Mouse (Mus musculus) macrophage (primary cell): Measurements from ENCODE around the gene Nedd9. TPM values are rescaled to one million over a fixed set of nuclear protein-coding genes. Genes with fewer than 3 reads are reported as not detected.

Source experiments
- H3K27ac ChIP-seq: fragments of 350-480 bp; formaldehyde crosslinking; 2 replicates; pipeline ENCODE4 v1.9.0; 2021
- H3K36me3 ChIP-seq: fragments of 350-480 bp; formaldehyde crosslinking; 2 replicates; pipeline ENCODE4 v1.9.0; 2021; ENCODE audit errors: inconsistent target
- H3K4me3 ChIP-seq: fragments of 350-480 bp; formaldehyde crosslinking; 2 replicates; pipeline ENCODE4 v1.9.0; 2021; ENCODE audit errors: inconsistent target
- H3K79me2 ChIP-seq: fragments of 350-480 bp; formaldehyde crosslinking; 2 replicates; pipeline ENCODE4 v1.9.0; 2021; ENCODE audit errors: inconsistent target
- WGBS: methylation state at CpG from one replicate; pipeline ENCODE4 v1.1.7; 2026; ENCODE audit warnings: inconsistent platforms; ENCODE audit not compliant: missing documents; 5-methylcytosine and 5-hydroxymethylcytosine counted together
- polyA plus RNA-seq: library from polyadenylated mRNA; stranded (reverse); fragments of 250-400 nt; gene quantifications from 3 replicates; pipeline ENCODE4 v1.2.4, GENCODE M21; 2018; ENCODE audit warnings: inconsistent platforms

Nedd9 gene
- polyA plus RNA-seq, 1 experiment from 2014 or later = 4.0 TPM

- no peaks in the 10 kb centered on the region for H3K79me2 ChIP-seq
- no peak overlapping the region for H3K4me3 ChIP-seq
- H3K27ac ChIP-seq = no peak overlapping the region
- 98% methylated on average over 6 of the region's 6 CpGs for WGBS
- H3K36me3 ChIP-seq = no peaks in the 10 kb centered on the region
Observed at GRCm38 (mm10) chr13:41354591-41354990, 132.6 kb downstream of the Nedd9 start.

- H3K27ac ChIP-seq = no peak overlapping the region
- H3K36me3 ChIP-seq = no peaks in the 10 kb centered on the region
- 80% methylated on average over 3 of the region's 3 CpGs for WGBS
- H3K4me3 ChIP-seq = no peak overlapping the region
- no peaks in the 10 kb centered on the region for H3K79me2 ChIP-seq
Observed at GRCm38 (mm10) chr13:41353676-41354075, 133.5 kb downstream of the Nedd9 start.

GRCm38 (mm10) chr13:41352352-41352751 lies 134.8 kb downstream of the Nedd9 start:
- no peak overlapping the region for H3K4me3 ChIP-seq
- no peaks in the 10 kb centered on the region for H3K79me2 ChIP-seq
- H3K36me3 ChIP-seq = no peaks in the 10 kb centered on the region
- no peak overlapping the region for H3K27ac ChIP-seq
- WGBS = 95% methylated on average over 5 of the region's 5 CpGs

GRCm38 (mm10) chr13:41350589-41350988 lies 136.6 kb downstream of the Nedd9 start:
- WGBS = 98% methylated on average over 3 of the region's 3 CpGs
- no peaks in the 10 kb centered on the region for H3K36me3 ChIP-seq
- no peak overlapping the region for H3K27ac ChIP-seq
- no peaks in the 10 kb centered on the region for H3K79me2 ChIP-seq
- no peak overlapping the region for H3K4me3 ChIP-seq

GRCm38 (mm10) chr13:41349770-41350169 lies 137.4 kb downstream of the Nedd9 start:
- no peaks in the 10 kb centered on the region for H3K36me3 ChIP-seq
- H3K79me2 ChIP-seq = no peaks in the 10 kb centered on the region
- H3K4me3 ChIP-seq = no peak overlapping the region
- WGBS = 88% methylated on average over 4 of the region's 4 CpGs
- H3K27ac ChIP-seq = no peak overlapping the region

- no peak overlapping the region for H3K4me3 ChIP-seq
- 88% methylated on average over 7 of the region's 7 CpGs for WGBS
- H3K27ac ChIP-seq = no peak overlapping the region
Observed at GRCm38 (mm10) chr13:41345756-41346155, 141.4 kb downstream of the Nedd9 start.

GRCm38 (mm10) chr13:41345306-41345705 lies 141.9 kb downstream of the Nedd9 start:
- no peaks in the 10 kb centered on the region for H3K79me2 ChIP-seq

More at GRCm38 (mm10) chr13:41345756-41346155, 141.4 kb downstream of the Nedd9 start:
- no peaks in the 10 kb centered on the region for H3K79me2 ChIP-seq
- H3K36me3 ChIP-seq = no peaks in the 10 kb centered on the region

GRCm38 (mm10) chr13:41343887-41344266 lies 143.3 kb downstream of the Nedd9 start:
- 87% methylated on average over 3 of the region's 3 CpGs for WGBS

More at GRCm38 (mm10) chr13:41345306-41345705, 141.9 kb downstream of the Nedd9 start:
- 83% methylated on average over 6 of the region's 6 CpGs for WGBS
- H3K4me3 ChIP-seq = no peak overlapping the region
- H3K36me3 ChIP-seq = no peaks in the 10 kb centered on the region
- no peak overlapping the region for H3K27ac ChIP-seq

GRCm38 (mm10) chr13:41343163-41343886 lies 143.8 kb downstream of the Nedd9 start:
- WGBS = 75% methylated on average over 3 of the region's 3 CpGs
- Histone ChIP-seq H3K4me3 (no peak overlapping the region), H3K36me3 (no peaks in the 10 kb centered on the region), H3K79me2 (no peaks in the 10 kb centered on the region), H3K27ac (no peak overlapping the region)

More at GRCm38 (mm10) chr13:41343887-41344266, 143.3 kb downstream of the Nedd9 start:
- Histone ChIP-seq H3K27ac (no peak overlapping the region), H3K79me2 (no peaks in the 10 kb centered on the region), H3K36me3 (no peaks in the 10 kb centered on the region), H3K4me3 (no peak overlapping the region)

GRCm38 (mm10) chr13:41341422-41341821 lies 145.7 kb downstream of the Nedd9 start:
- no peak overlapping the region for H3K27ac ChIP-seq
- WGBS = 90% methylated on average over 9 of the region's 9 CpGs
- H3K36me3 ChIP-seq = no peaks in the 10 kb centered on the region
- no peaks in the 10 kb centered on the region for H3K79me2 ChIP-seq
- H3K4me3 ChIP-seq = no peak overlapping the region

- Histone ChIP-seq H3K36me3 (no peaks in the 10 kb centered on the region), H3K27ac (no peak overlapping the region), H3K4me3 (no peak overlapping the region), H3K79me2 (no peaks in the 10 kb centered on the region)
- 95% methylated on average over 22 of the region's 22 CpGs for WGBS
Observed at GRCm38 (mm10) chr13:41339653-41340351, 147.4 kb downstream of the Nedd9 start.

- H3K36me3 ChIP-seq = no peaks in the 10 kb centered on the region
- no peaks in the 10 kb centered on the region for H3K79me2 ChIP-seq
- H3K4me3 ChIP-seq = no peak overlapping the region
- no peak overlapping the region for H3K27ac ChIP-seq
- WGBS = 93% methylated on average over 5 of the region's 5 CpGs
Observed at GRCm38 (mm10) chr13:41339195-41339594, 148.0 kb downstream of the Nedd9 start.

GRCm38 (mm10) chr13:41337407-41337806 lies 149.8 kb downstream of the Nedd9 start:
- Histone ChIP-seq H3K79me2 (no peaks in the 10 kb centered on the region), H3K36me3 (no peaks in the 10 kb centered on the region), H3K4me3 (no peak overlapping the region), H3K27ac (no peak overlapping the region)
- 94% methylated on average over 2 of the region's 2 CpGs for WGBS

GRCm38 (mm10) chr13:41336260-41336659 lies 150.9 kb downstream of the Nedd9 start:
- 82% methylated on average over 6 of the region's 6 CpGs for WGBS
- H3K4me3 ChIP-seq = no peak overlapping the region
- no peak overlapping the region for H3K27ac ChIP-seq
- no peaks in the 10 kb centered on the region for H3K79me2 ChIP-seq
- no peaks in the 10 kb centered on the region for H3K36me3 ChIP-seq

- Histone ChIP-seq H3K36me3 (no peaks in the 10 kb centered on the region), H3K27ac (no peak overlapping the region), H3K4me3 (no peak overlapping the region), H3K79me2 (no peaks in the 10 kb centered on the region)
- WGBS = 98% methylated on average over 5 of the region's 5 CpGs
Observed at GRCm38 (mm10) chr13:41335767-41336166, 151.4 kb downstream of the Nedd9 start.
